Mouse (Mus musculus): Measurements from ENCODE around the gene Plscr1.

Gene Plscr1

GRCm38 (mm10) chr9:92305620-92306220 is 56.2 kb downstream of the Plscr1 start:
- DNase-seq (ENCODE audit: low spot score), result no peak

- no peak for DNase-seq (ENCODE audit: low spot score)
Observed at GRCm38 (mm10) chr9:92309077-92309476, 59.5 kb downstream of the Plscr1 start, which contains the start of gene 1700057G04Rik. Gene 1700057G04Rik, plus strand, starts transcription at chr9:92309377.

GRCm38 (mm10) chr9:92316791-92317190 is 67.2 kb downstream of the Plscr1 start:
- DNase-seq (ENCODE audit: low spot score), result no peak

Data from embryo, embryonic 10 days (tissue).